Mouse (Mus musculus) olfactory bulb, adult 2 months (tissue): ENCODE data around the gene Ppm1m. TPM values are rescaled to one million over a fixed set of nuclear protein-coding genes. Genes with fewer than 3 reads are reported as not detected.

Experiments
- H3K27ac ChIP-seq: fragments of 200-500 bp; 2 replicates; pipeline ENCODE4 v1.5.1; 2012; ENCODE audit warnings: low read depth, low read length; ENCODE audit not compliant: insufficient read depth
- H3K4me1 ChIP-seq: fragments of 200-500 bp; 2 replicates; pipeline ENCODE4 v1.6.1; 2012; ENCODE audit warnings: low read length; ENCODE audit not compliant: control insufficient read depth, insufficient read depth
- H3K4me3 ChIP-seq: fragments of 200-500 bp; 2 replicates; pipeline ENCODE4 v1.5.1; 2012; ENCODE audit warnings: mild to moderate bottlenecking, low read depth, low read length, moderate library complexity; ENCODE audit not compliant: insufficient read depth
- CTCF ChIP-seq: fragments of 200-500 bp; IDR thresholded peaks from 2 replicates; pipeline ENCODE4 v1.5.1; 2012; ENCODE audit warnings: low read depth, mild to moderate bottlenecking, low read length, moderate library complexity; ENCODE audit not compliant: insufficient read depth
- POLR2A ChIP-seq: fragments of 200-500 bp; IDR thresholded peaks from 2 replicates; pipeline ENCODE4 v1.6.1; 2012; ENCODE audit warnings: mild to moderate bottlenecking, low read depth, low read length, moderate library complexity; ENCODE audit not compliant: insufficient read depth
- WGBS: fragments of 180-500 bp; shearing (Covaris S2); methylation state at CpG from one replicate; pipeline ENCODE4 v1.1.7; 2018; 5-methylcytosine and 5-hydroxymethylcytosine counted together
- polyA plus RNA-seq: library from polyadenylated mRNA; stranded (reverse); fragments of >200 nt; gene quantifications from 2 replicates; pipeline ENCODE4 v1.2.4, GENCODE M21; 2012; ENCODE audit warnings: low replicate concordance; ENCODE audit not compliant: missing spikeins, insufficient read depth, insufficient read length

Ppm1m gene
- polyA plus RNA-seq, 1 experiment: not detected

DNA sequence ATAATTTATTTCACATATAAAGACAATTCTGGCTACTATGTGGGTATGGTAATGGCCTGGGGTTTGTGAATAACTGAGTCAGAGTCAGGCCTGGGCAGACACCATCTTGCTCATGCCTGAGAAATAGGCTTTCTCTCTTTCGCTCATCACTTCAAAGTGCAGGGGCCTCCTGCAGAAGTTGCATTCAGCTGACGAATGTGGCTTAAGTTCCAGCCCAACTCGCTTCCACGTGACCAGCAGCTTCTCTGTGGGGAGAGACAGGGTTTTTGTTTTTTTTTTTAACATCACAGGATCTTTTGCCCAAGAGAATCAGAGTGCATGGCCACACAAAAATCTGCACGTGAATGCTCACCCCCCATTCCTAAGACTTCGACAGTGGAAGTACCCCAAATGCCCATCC lies 34.4 kb upstream of the Ppm1m start:
- H3K27ac ChIP-seq: no peak overlapping the region
- no peak overlapping the region for H3K4me3 ChIP-seq
- TF ChIP-seq POLR2A: no peak
- TF ChIP-seq CTCF: no peak
- WGBS: 71% methylated on average over 6 of the region's 6 CpGs
- peaks cover 19% of the 10 kb centered on the region for H3K4me1 ChIP-seq

DNA sequence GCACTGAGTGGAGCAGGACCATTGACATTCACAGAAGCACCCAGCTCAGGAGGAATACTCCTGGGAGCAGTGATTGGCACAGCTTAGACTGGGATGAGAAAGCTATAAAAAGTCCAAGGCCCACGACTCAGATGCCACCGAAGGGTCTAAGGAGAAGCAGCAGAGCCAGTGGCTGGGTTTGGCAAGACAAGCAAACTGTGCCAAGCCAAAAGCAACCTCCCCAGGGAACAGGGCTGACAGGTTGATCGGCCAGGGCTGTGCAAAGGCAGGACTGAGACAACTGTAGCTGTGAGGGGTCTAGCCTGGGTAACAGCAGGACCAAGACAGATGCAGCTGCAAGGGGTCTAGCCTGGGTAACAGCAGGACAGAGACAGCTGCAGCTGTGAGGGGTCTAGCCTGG lies 33.4 kb upstream of the Ppm1m start:
- WGBS: 88% methylated on average over 3 of the region's 3 CpGs
- Histone ChIP-seq H3K27ac (no peak overlapping the region), H3K4me1 (peaks cover 19% of the 10 kb centered on the region), H3K4me3 (no peak overlapping the region)
- TF ChIP-seq CTCF: no peak
- TF ChIP-seq POLR2A: no peak

DNA sequence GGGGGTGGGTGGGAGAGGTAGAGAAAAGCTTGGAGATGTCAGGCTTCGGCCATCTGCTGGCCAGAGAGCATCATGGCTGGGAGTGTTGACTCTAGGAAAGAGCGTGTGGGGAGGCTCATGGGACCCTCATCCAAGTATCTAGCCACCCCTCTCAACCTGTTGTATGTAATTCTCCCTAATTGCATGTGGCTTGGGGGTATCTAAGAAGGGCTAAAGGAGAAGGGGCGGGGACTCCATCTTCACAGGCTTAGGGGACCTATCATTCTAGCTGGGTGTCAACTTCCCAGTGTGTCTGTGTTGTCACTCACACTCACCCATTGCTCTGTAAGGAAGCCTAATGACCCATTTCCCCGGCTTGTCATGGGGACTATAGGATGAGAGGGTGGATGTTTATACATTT lies 32.3 kb upstream of the Ppm1m start:
- 88% methylated on average over 4 of the region's 4 CpGs for WGBS
- peaks cover 19% of the 10 kb centered on the region for H3K4me1 ChIP-seq
- no peak overlapping the region for H3K4me3 ChIP-seq
- H3K27ac ChIP-seq: no peak overlapping the region
- TF ChIP-seq CTCF: no peak
- no peak for TF ChIP-seq POLR2A

DNA sequence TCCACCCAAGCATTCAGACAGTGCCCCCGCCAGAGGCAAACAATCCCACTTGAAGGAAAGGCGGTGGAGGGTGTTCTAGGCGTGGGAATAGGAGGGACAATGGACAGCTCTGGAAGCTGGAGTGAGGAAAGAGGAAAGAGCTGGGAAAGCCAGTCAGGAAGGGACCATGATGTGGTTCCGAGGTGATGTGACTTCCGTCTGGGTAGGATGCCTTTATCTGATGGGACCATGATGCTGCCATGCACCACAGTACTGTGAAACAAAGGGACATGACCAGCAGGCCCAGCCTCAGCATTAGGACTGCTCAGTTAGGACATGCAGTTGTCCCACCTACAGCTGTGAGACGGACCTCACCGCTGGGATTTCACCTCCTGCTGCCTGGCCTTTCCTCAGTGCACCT lies 31.7 kb upstream of the Ppm1m start:
- no peak overlapping the region for H3K4me3 ChIP-seq
- no peak for TF ChIP-seq CTCF
- TF ChIP-seq POLR2A: no peak
- 84% methylated on average over 7 of the region's 7 CpGs for WGBS
- no peak overlapping the region for H3K27ac ChIP-seq
- H3K4me1 ChIP-seq: peaks cover 18% of the 10 kb centered on the region

DNA sequence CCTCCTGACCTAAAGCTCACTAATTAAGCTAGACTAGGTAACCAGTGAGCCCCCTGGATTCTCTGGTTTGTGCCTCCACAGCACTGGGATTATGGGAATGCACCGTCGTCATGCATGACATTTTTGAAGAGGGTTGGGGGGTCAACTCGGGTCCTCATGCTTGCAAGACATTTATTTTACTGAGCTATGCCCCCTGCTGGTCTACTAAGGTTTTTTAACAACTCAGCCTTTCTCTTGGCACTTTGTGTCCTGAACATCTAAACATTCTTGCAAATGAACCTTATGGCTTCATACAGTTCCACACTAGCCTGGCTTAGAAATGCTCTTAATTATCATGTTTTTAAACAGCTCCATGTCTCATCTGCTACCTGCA lies 31.2 kb upstream of the Ppm1m start:
- 55% methylated on average over 3 of the region's 3 CpGs for WGBS
- Histone ChIP-seq H3K4me1 (peaks cover 20% of the 10 kb centered on the region), H3K27ac (no peak overlapping the region; the same call in 1 of the 2 replicates), H3K4me3 (no peak overlapping the region)
- no peak for TF ChIP-seq POLR2A
- no peak; the same call in 1 of the 2 replicates for TF ChIP-seq CTCF

DNA sequence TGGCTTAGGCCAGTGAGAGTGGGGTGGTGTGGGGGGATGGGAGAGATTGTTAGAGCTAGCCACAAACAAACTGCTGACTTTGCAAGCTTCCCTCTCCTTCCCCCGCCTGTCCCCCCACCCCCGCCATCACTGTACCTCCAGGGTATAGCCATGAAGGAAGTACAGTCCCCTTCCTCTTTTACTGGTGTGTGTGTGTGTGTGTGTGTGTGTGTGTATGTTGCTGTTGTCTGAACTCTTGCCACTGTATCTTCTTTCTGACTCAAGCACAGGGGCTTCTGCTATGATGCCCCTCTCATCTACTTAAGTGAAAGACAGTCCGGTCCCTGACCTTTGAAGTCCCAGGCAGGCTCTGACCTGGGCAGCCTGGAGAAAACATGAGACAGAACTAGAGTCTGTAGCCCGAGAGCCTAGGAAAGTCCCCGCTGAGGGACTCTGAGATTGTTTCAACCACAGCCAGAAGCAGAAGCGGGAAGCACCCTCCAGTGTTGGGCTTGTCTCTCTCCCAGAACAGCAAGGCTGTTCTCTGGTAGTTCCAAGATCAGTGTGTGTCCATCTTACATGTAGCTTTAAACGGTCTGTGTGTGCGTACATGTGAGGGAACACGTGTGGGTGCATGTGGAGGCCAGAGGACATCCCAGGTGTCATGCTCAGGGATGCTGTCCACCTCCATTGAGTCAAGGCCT lies 30.6 kb upstream of the Ppm1m start:
- no peak overlapping the region; the same call in 1 of the 2 replicates for H3K27ac ChIP-seq
- no peak overlapping the region for H3K4me3 ChIP-seq
- TF ChIP-seq CTCF (no peak), POLR2A (no peak)
- WGBS: 85% methylated on average over 9 of the region's 9 CpGs
- peaks cover 18% of the 10 kb centered on the region for H3K4me1 ChIP-seq

DNA sequence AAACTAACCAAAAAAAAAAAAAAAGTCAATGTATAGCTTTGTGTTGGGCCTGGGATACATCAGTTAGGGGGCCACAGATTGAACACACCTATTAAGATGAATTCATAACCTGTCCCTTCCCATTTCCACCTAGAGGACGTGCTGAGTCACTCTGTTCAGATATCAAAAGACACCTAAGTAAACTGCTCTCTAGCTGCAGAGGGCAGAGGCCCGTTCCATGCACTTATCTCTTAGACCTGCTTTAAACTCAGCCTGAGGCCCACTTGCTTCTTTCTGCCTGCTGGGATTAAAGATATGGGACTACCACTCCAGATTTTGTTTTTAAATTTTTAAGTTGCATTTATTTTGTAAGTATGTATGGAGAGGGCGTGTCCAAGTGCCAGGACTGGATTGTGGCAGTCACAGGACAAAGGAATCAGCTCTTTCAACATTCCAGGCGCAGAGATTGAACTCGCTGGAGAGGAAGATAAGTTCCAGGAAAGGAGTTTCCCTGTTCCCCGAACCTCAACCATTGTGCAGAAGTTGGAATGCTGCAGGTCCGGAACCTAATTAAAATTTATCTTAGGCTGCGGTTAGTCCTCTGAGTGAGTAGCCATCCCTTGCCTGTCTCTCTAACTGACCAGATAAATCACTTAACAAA lies 28.4 kb upstream of the Ppm1m start:
- no peak overlapping the region for H3K27ac ChIP-seq
- no peak overlapping the region for H3K4me3 ChIP-seq
- TF ChIP-seq CTCF (no peak), POLR2A (no peak)
- H3K4me1 ChIP-seq: peaks cover 10% of the 10 kb centered on the region
- WGBS: 85% methylated on average over 8 of the region's 8 CpGs

DNA sequence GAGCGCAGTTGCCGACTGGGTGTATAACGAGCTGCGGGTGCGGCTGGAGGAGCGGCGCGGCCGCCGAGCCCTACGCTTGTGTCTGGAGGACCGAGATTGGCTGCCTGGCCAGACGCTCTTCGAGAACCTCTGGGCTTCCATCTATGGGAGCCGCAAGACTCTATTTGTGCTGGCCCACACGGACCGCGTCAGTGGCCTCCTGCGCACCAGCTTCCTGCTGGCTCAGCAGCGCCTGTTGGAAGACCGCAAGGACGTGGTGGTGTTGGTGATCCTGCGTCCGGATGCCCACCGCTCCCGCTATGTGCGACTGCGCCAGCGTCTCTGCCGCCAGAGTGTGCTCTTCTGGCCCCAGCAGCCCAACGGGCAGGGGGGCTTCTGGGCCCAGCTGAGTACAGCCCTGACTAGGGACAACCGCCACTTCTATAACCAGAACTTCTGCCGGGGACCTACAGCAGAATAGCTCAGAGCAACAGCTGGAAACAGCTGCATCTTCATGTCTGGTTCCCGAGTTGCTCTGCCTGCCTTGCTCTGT lies 26.7 kb upstream of the Ppm1m start:
- Histone ChIP-seq H3K27ac (no peak overlapping the region), H3K4me3 (peak overlapping the region; percentile 44), H3K4me1 (peaks cover 10% of the 10 kb centered on the region)
- 7% methylated on average over 34 of the region's 34 CpGs for WGBS
- TF ChIP-seq POLR2A: 0 out of 2 replicates have a peak, but pooled peaks have one; percentile 16
- TF ChIP-seq CTCF: peak; percentile 29; the same call in 1 of the 2 replicates

DNA sequence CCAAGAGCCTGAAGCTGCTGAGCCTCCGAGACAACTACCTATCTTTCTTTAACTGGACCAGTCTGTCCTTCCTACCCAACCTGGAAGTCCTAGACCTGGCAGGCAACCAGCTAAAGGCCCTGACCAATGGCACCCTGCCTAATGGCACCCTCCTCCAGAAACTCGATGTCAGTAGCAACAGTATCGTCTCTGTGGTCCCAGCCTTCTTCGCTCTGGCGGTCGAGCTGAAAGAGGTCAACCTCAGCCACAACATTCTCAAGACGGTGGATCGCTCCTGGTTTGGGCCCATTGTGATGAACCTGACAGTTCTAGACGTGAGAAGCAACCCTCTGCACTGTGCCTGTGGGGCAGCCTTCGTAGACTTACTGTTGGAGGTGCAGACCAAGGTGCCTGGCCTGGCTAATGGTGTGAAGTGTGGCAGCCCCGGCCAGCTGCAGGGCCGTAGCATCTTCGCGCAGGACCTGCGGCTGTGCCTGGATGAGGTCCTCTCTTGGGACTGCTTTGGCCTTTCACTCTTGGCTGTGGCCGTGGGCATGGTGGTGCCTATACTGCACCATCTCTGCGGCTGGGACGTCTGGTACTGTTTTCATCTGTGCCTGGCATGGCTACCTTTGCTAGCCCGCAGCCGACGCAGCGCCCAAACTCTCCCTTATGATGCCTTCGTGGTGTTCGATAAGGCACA lies 26.1 kb upstream of the Ppm1m start:
- H3K4me1 ChIP-seq: peaks cover 10% of the 10 kb centered on the region
- TF ChIP-seq CTCF: no peak
- TF ChIP-seq POLR2A: no peak
- no peak overlapping the region for H3K27ac ChIP-seq
- H3K4me3 ChIP-seq: peak overlapping the region; percentile 44
- 64% methylated on average over 24 of the region's 24 CpGs for WGBS

DNA sequence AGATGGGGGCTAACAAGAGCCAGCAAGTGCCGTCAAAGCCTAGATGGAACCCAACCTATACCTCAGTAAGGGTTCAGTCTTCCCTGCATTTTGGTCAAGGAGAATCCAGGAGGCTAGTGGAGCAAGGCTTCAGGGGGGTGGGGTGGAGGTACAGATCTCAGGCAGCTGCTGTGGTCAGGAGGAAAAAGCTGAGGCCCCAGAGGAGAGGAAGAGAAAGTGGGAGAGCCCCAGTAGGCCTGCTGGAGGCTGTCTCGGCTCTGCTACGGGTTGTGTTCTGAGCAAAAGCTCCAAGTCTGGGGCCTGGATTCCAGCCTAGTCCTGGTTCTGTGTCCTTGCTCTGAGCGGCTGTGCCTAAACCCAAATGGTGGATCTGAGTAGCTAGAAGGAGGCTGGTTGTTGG lies 23.4 kb upstream of the Ppm1m start:
- TF ChIP-seq CTCF (no peak), POLR2A (no peak)
- no peak overlapping the region for H3K4me3 ChIP-seq
- H3K4me1 ChIP-seq: peaks cover 10% of the 10 kb centered on the region
- no peak overlapping the region for H3K27ac ChIP-seq
- WGBS: 96% methylated on average over 4 of the region's 4 CpGs
